Mouse (Mus musculus): ENCODE measurements around the gene Serpine1. TPM values are rescaled to one million over a fixed set of nuclear protein-coding genes. Genes with fewer than 3 reads are reported as not detected.

Serpine1 gene
- polyA plus RNA-seq, 1 experiment from 2014 or later: 0.86 TPM

DNA sequence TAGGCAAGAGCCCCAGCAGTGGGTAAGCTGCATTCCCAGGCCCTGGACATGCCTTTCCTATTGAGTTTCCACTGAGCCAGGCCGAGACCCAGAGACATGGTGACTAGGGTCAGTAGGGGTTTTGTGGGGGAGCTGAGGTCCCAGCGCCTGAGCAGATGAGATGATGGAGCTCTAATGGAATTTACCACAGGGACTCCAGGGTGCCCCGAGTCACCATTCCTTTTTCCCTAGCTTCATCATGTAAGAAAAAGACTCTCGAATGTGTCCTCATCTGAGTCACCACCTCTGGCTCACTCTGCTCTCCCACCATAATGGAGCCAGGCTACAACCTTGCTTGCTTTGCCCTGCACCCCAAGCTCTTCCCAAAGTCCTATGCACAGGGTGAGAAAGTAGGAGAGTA, 11.0 kb upstream of the Serpine1 start:
- Histone ChIP-seq H3K36me3 (ENCODE audit: insufficient read depth) (no peaks in the 10 kb centered on the region), H3K4me3 (ENCODE audit: low read depth, low read length) (no peak overlapping the region), H3K27ac (ENCODE audit: low read depth) (no peak overlapping the region), H3K27me3 (ENCODE audit: insufficient read depth, low read length) (no peaks in the 10 kb centered on the region), H3K9ac (no peak overlapping the region), H3K4me2 (no peak overlapping the region), H3K4me1 (ENCODE audit: insufficient read depth) (peaks cover 10% of the 10 kb centered on the region), H3K9me3 (ENCODE audit: low read depth, low read length) (no peaks in the 10 kb centered on the region)
- no peak for TF ChIP-seq CTCF (IDR thresholded peaks at IDR 0.05; ENCODE audit: low read depth)
- DNase-seq (no peak), ATAC-seq (ENCODE audit: insufficient read depth) (no peak)
- 80% methylated on average over 4 of the region's 4 CpGs for WGBS

DNA sequence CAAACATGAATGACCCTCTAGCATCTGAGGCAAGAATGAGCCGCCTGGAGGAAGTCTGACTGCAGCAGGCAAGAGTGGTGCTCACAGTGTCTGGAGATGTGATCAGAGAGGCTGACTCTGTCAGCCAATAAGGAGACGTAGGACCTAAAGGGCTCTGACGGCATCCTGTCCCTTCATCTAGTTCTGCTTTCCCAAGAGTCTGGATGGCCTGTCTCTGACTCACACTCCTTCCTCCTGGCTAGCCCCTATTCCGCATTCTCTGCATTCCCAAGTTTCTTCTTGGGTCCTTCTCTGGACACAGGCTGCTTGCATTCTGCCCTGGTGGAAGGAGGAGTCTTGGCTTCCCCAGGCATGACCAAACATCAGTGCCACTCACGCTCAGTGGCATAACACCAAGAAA, 7.8 kb upstream of the Serpine1 start:
- ATAC-seq (ENCODE audit: insufficient read depth) (peak; percentile 72), DNase-seq (peak; percentile 72)
- peak overlapping the region; percentile 47 for H3K27ac ChIP-seq (ENCODE audit: low read depth)
- peaks cover 32% of the 10 kb centered on the region for H3K4me1 ChIP-seq (ENCODE audit: insufficient read depth)
- no peaks in the 10 kb centered on the region for H3K27me3 ChIP-seq (ENCODE audit: insufficient read depth, low read length)
- no peaks in the 10 kb centered on the region for H3K9me3 ChIP-seq (ENCODE audit: low read depth, low read length)
- WGBS: 25% methylated on average over 5 of the region's 5 CpGs
- H3K4me2 ChIP-seq: no peak overlapping the region
- no peak overlapping the region for H3K4me3 ChIP-seq (ENCODE audit: low read depth, low read length)
- TF ChIP-seq CTCF (IDR thresholded peaks at IDR 0.05; ENCODE audit: low read depth): no peak
- H3K36me3 ChIP-seq (ENCODE audit: insufficient read depth): no peaks in the 10 kb centered on the region
- H3K9ac ChIP-seq: no peak overlapping the region

DNA sequence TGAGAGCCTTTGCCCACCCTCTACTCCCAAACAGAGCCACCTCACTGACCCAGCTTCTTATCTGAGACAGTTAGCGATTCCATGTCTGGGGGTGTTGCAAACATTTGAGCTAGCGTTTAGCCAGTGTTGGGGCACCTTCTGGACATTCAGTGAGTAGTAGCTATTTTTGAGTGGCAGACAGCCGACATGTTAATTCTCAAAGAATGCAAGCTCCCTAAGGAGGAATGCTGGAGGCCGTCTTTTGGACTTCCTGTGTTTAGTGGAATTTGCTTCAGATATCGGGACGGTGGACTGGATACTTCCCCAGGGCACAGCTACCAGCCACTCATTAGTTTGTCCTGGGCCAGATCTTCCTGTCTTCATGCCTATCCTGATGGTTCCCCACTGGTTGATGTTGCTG, 6.5 kb upstream of the Serpine1 start:
- Histone ChIP-seq H3K36me3 (ENCODE audit: insufficient read depth) (no peaks in the 10 kb centered on the region), H3K4me1 (ENCODE audit: insufficient read depth) (peaks cover 38% of the 10 kb centered on the region)

DNA sequence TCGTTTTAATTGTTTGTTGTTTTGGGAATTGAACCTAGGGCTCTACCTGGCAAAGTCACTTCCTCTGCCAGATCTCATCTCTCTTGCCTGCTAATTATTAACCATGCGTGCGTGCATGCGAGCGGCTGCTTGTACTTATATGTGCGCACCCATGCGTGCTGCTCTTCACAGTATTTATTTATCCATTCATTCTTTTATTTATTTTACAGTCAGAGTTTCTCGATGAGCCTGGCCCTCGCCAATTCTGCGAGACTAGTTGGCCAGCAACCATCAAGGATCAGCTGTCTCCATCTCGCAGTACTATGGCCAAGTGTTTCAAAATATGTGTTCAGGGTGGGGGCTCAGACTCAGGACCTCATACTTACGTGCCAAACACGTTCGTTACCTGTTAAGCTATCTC, 6.0 kb upstream of the Serpine1 start:
- 37% methylated on average over 14 of the region's 14 CpGs for WGBS
- Histone ChIP-seq H3K4me2 (no peak overlapping the region), H3K4me3 (ENCODE audit: low read depth, low read length) (no peak overlapping the region), H3K36me3 (ENCODE audit: insufficient read depth) (no peaks in the 10 kb centered on the region), H3K9ac (no peak overlapping the region), H3K4me1 (ENCODE audit: insufficient read depth) (peaks cover 38% of the 10 kb centered on the region), H3K27ac (ENCODE audit: low read depth) (peak overlapping the region; percentile 59), H3K27me3 (ENCODE audit: insufficient read depth, low read length) (no peaks in the 10 kb centered on the region), H3K9me3 (ENCODE audit: low read depth, low read length) (no peaks in the 10 kb centered on the region)
- ATAC-seq (ENCODE audit: insufficient read depth) (no peak), DNase-seq (peak; percentile 57)
- TF ChIP-seq CTCF (IDR thresholded peaks at IDR 0.05; ENCODE audit: low read depth): no peak

More for the DNA sequence above, 6.5 kb upstream of the Serpine1 start:
- Histone ChIP-seq H3K4me3 (ENCODE audit: low read depth, low read length) (no peak overlapping the region), H3K9me3 (ENCODE audit: low read depth, low read length) (no peaks in the 10 kb centered on the region), H3K9ac (no peak overlapping the region), H3K27me3 (ENCODE audit: insufficient read depth, low read length) (no peaks in the 10 kb centered on the region), H3K4me2 (no peak overlapping the region), H3K27ac (ENCODE audit: low read depth) (peak overlapping the region; percentile 59)
- WGBS: 14% methylated on average over 6 of the region's 6 CpGs
- TF ChIP-seq CTCF (IDR thresholded peaks at IDR 0.05; ENCODE audit: low read depth): no peak
- no peak for ATAC-seq (ENCODE audit: insufficient read depth)
- peak; percentile 60 for DNase-seq

DNA sequence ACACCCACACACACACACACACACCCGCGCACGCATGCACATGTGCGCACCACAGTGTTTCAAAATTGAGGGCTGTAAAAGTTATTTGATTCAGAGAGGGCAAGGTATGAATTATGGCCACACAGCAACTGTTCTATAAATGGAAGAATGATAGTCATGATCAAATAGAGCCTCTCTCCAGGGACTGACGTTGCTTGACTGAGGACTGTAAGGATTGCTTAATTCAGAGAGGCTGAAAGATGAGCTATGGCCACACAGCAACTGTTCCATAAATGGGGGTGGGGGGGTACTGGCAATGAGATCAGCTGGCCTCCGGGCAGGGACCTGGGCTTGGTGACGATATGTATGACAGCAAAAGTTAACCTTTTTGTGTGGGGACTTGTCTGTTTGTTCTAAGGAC, 5.1 kb upstream of the Serpine1 start:
- peaks cover 44% of the 10 kb centered on the region for H3K4me1 ChIP-seq (ENCODE audit: insufficient read depth)
- no peaks in the 10 kb centered on the region for H3K36me3 ChIP-seq (ENCODE audit: insufficient read depth)
- H3K9ac ChIP-seq: no peak overlapping the region
- DNase-seq (no peak), ATAC-seq (ENCODE audit: insufficient read depth) (no peak)
- 77% methylated on average over 7 of the region's 7 CpGs for WGBS
- peak overlapping the region; percentile 86; the same call in 1 of the 2 replicates for H3K27ac ChIP-seq (ENCODE audit: low read depth)
- no peaks in the 10 kb centered on the region for H3K27me3 ChIP-seq (ENCODE audit: insufficient read depth, low read length)
- H3K4me2 ChIP-seq: no peak overlapping the region
- no peaks in the 10 kb centered on the region for H3K9me3 ChIP-seq (ENCODE audit: low read depth, low read length)
- TF ChIP-seq CTCF (IDR thresholded peaks at IDR 0.05; ENCODE audit: low read depth): no peak
- H3K4me3 ChIP-seq (ENCODE audit: low read depth, low read length): no peak overlapping the region

- peak; percentile 55 for DNase-seq
- TF ChIP-seq CTCF (IDR thresholded peaks at IDR 0.05; ENCODE audit: low read depth): no peak
- WGBS: 20% methylated on average over 12 of the region's 12 CpGs
- no peak for ATAC-seq (ENCODE audit: insufficient read depth)
- no peak overlapping the region for H3K4me3 ChIP-seq (ENCODE audit: low read depth, low read length)
- H3K27ac ChIP-seq (ENCODE audit: low read depth): peak overlapping the region; percentile 86
- H3K9me3 ChIP-seq (ENCODE audit: low read depth, low read length): no peaks in the 10 kb centered on the region
- H3K36me3 ChIP-seq (ENCODE audit: insufficient read depth): no peaks in the 10 kb centered on the region
- no peak overlapping the region for H3K4me2 ChIP-seq
- H3K9ac ChIP-seq: no peak overlapping the region; the same call in 1 of the 2 replicates
- no peaks in the 10 kb centered on the region for H3K27me3 ChIP-seq (ENCODE audit: insufficient read depth, low read length)
- peaks cover 44% of the 10 kb centered on the region for H3K4me1 ChIP-seq (ENCODE audit: insufficient read depth)
Observed at GRCm38 (mm10) chr5:137076191-137076930, 4.3 kb upstream of the Serpine1 start.

DNA sequence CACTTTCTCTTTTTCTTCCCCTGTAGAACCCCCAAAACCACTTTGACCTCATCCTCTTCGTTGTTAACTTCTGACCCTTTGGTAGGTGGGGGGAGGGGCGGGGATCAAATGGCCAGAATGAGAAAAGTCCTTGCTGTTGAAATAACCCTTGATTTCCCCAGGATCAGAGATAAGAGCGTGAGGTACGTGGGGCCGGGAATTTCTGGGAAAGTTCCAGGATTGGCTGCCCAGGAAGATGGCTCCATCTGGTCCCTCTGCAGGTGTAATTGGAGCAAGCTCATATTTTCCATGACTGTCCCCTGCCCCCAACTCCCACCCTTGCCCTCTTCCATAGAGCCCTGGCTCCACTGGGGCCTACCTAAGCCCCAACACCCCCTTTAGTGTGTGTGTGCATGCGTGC, 3.7 kb upstream of the Serpine1 start:
- no peak overlapping the region for H3K4me3 ChIP-seq (ENCODE audit: low read depth, low read length)
- peaks cover 44% of the 10 kb centered on the region for H3K4me1 ChIP-seq (ENCODE audit: insufficient read depth)
- H3K36me3 ChIP-seq (ENCODE audit: insufficient read depth): no peaks in the 10 kb centered on the region
- peak overlapping the region; percentile 86 for H3K27ac ChIP-seq (ENCODE audit: low read depth)
- H3K4me2 ChIP-seq: no peak overlapping the region
- no peak for TF ChIP-seq CTCF (IDR thresholded peaks at IDR 0.05; ENCODE audit: low read depth)
- WGBS: 39% methylated on average over 6 of the region's 6 CpGs
- H3K9me3 ChIP-seq (ENCODE audit: low read depth, low read length): no peaks in the 10 kb centered on the region
- ATAC-seq (ENCODE audit: insufficient read depth) (no peak), DNase-seq (no peak)
- H3K9ac ChIP-seq: no peak overlapping the region
- no peaks in the 10 kb centered on the region for H3K27me3 ChIP-seq (ENCODE audit: insufficient read depth, low read length)

All from lung, embryonic 14.5 days (tissue).